Mouse (Mus musculus): ENCODE data around the gene Prdm16. TPM values are rescaled to one million over a fixed set of nuclear protein-coding genes. Genes with fewer than 3 reads are reported as not detected.

Gene Prdm16
- total and polyA plus RNA-seq, 3 experiments, result not detected

DNA sequence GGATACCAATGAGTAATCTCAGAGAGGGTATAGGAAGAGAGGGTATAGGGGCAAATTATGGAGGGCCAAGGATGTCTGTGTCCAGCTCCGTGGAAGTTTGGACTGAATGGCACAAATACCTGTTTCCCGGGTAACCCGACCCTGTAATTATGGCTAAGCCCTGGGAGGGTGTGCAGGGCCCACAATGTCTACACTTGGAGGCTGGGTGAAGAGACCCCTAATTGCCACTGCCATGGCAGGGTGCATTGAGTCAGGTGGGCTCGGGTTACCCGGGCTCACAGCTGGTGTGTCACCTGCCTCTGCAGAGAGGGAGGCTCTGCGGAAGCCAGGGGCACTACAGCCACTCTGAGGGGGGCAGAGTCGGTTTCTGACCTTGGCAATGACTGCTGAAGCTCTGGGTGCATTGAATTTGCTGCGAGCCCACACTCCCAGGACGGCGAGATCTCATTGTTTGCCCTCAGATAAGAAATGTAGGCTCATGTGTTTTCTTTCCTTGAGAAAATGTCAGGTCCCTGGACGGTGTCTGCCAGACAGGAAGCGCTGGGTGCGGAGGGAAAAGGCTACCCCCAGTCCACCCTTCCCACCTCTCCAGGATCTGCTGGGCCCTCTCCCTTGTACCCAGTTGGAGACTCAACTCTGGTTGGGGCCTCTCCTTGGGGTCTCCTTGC lies 62.3 kb downstream of the Prdm16 start:
- Histone ChIP-seq H3K9ac (ENCODE audit: insufficient read depth, low read depth) (no peak overlapping the region), H3K79me2 (replicated peaks; ENCODE audit: control insufficient read depth, extremely low read depth, insufficient read depth, poor library complexity, severe bottlenecking) (no peaks in the 10 kb centered on the region), H3K4me1 (ENCODE audit: control insufficient read depth in 1 of 2, insufficient read depth in 2 of 2) (no peaks in the 10 kb centered on the region), H3K4me2 (ENCODE audit: insufficient read depth, low read depth, poor library complexity, severe bottlenecking) (no peak overlapping the region), H3K4me3 (replicated peaks in 1 of 3; ENCODE audit: low read depth in 2 of 3, low read length in 2 of 3, poor library complexity in 1 of 3) (no peak overlapping the region), H3K27ac (ENCODE audit: insufficient read depth, low read depth) (no peak overlapping the region), H3K9me3 (replicated peaks; ENCODE audit: low read length) (peaks cover 95% of the 10 kb centered on the region), H3K27me3 (replicated peaks) (no peaks in the 10 kb centered on the region), H3K36me3 (replicated peaks in 1 of 2; ENCODE audit: control insufficient read depth in 1 of 2, insufficient read depth in 1 of 2, low read length in 1 of 2) (no peaks in the 10 kb centered on the region)
- TF ChIP-seq TBP (conservative IDR thresholded peaks at IDR 0.05; ENCODE audit: low read depth, low read length) (no peak), SMC3 (IDR thresholded peaks at IDR 0.05; ENCODE audit: low read depth, low read length) (no peak), ZNF384 (IDR thresholded peaks at IDR 0.05; ENCODE audit: low read depth, low read length) (no peak), SIN3A (IDR thresholded peaks at IDR 0.05; ENCODE audit: low read length) (no peak), ETS1 (conservative IDR thresholded peaks at IDR 0.05; ENCODE audit: low read depth, low read length) (no peak), E2F4 (IDR thresholded peaks at IDR 0.05; ENCODE audit: insufficient replicate concordance, low read depth, low read length) (no peak), MAZ (IDR thresholded peaks at IDR 0.05; ENCODE audit: low read depth, low read length) (no peak), PAX5 (IDR thresholded peaks at IDR 0.05; ENCODE audit: low read length) (no peak), ELF1 (IDR thresholded peaks at IDR 0.05; ENCODE audit: low read depth, low read length) (no peak), KAT2A (IDR thresholded peaks at IDR 0.05; ENCODE audit: insufficient replicate concordance, low read length) (no peak), BHLHE40 (IDR thresholded peaks at IDR 0.05; ENCODE audit: low read depth, low read length) (no peak), ZC3H11A (IDR thresholded peaks at IDR 0.05; ENCODE audit: low read depth, low read length) (no peak), GABPA (IDR thresholded peaks at IDR 0.05; ENCODE audit: insufficient replicate concordance, low read depth, low read length) (no peak)
- dilution Hi-C loops (cut with MboI; ENCODE audit: extremely low pct_ligation_motif_present, extremely low pct_unique_long_range_greater_than_20kb, low sequenced_read_pairs) (no loop called here), in situ Hi-C loops (cut with MboI; ENCODE audit: low pct_ligation_motif_present, low pct_unique_long_range_greater_than_20kb, low sequenced_read_pairs) (no loop called here)
- no peak for DNase-seq (ENCODE audit: extremely low read depth)

DNA sequence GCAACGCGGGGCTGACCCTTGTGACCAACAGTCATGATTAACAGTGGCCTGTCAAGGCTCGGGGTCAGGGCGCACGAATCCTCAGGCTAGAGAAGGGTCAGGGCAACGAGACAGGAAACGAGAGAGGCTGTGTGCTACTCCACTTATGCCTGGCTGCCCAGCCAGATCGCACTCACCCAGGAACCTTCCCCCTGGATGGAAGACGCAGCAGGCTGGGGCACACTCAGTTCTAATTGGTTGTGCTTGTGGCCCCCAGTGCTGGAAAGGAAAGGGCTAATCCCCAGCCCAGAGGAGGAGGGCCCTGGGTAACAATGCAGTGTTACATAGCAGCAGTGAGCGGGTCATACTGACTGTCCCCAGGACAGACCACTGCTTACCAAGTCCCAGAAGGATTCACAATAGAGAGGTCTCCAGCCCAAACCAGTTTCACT lies 66.2 kb downstream of the Prdm16 start:
- Histone ChIP-seq H3K27ac (ENCODE audit: insufficient read depth, low read depth) (no peak overlapping the region), H3K36me3 (replicated peaks in 1 of 2; ENCODE audit: control insufficient read depth in 1 of 2, insufficient read depth in 1 of 2, low read length in 1 of 2) (no peaks in the 10 kb centered on the region)
- in situ Hi-C loops (cut with MboI; ENCODE audit: low pct_ligation_motif_present, low pct_unique_long_range_greater_than_20kb, low sequenced_read_pairs), result no loop called here

More for the DNA sequence above, 66.2 kb downstream of the Prdm16 start:
- Histone ChIP-seq H3K27me3 (replicated peaks) (no peaks in the 10 kb centered on the region), H3K9ac (ENCODE audit: insufficient read depth, low read depth) (no peak overlapping the region), H3K4me2 (ENCODE audit: insufficient read depth, low read depth, poor library complexity, severe bottlenecking) (no peak overlapping the region), H3K4me1 (ENCODE audit: control insufficient read depth in 1 of 2, insufficient read depth in 2 of 2) (no peaks in the 10 kb centered on the region), H3K9me3 (replicated peaks; ENCODE audit: low read length) (peaks cover 96% of the 10 kb centered on the region), H3K79me2 (replicated peaks; ENCODE audit: control insufficient read depth, extremely low read depth, insufficient read depth, poor library complexity, severe bottlenecking) (no peaks in the 10 kb centered on the region), H3K4me3 (replicated peaks in 1 of 3; ENCODE audit: low read depth in 2 of 3, low read length in 2 of 3, poor library complexity in 1 of 3) (no peak overlapping the region)
- DNase-seq (ENCODE audit: extremely low read depth), result no peak
- dilution Hi-C loops (cut with MboI; ENCODE audit: extremely low pct_ligation_motif_present, extremely low pct_unique_long_range_greater_than_20kb, low sequenced_read_pairs), result no loop called here
- TF ChIP-seq MXI1 (IDR thresholded peaks at IDR 0.05; ENCODE audit: low read depth, low read length), result no peak
- no peak for TF ChIP-seq POLR2AphosphoS2 (IDR thresholded peaks at IDR 0.05; ENCODE audit: low read depth, low read length)
- TF ChIP-seq JUN (IDR thresholded peaks at IDR 0.05; ENCODE audit: insufficient read depth, low read depth, low read length), result no peak
- TF ChIP-seq GABPA (IDR thresholded peaks at IDR 0.05; ENCODE audit: insufficient replicate concordance, low read depth, low read length), result no peak
- no peak for TF ChIP-seq RAD21 (IDR thresholded peaks at IDR 0.05; ENCODE audit: low read depth, low read length)
- no peak for TF ChIP-seq RCOR1 (conservative IDR thresholded peaks at IDR 0.05; ENCODE audit: low read depth, low read length)
- TF ChIP-seq CHD2 (IDR thresholded peaks at IDR 0.05; ENCODE audit: low read length), result no peak
- TF ChIP-seq CHD1 (IDR thresholded peaks at IDR 0.05; ENCODE audit: low read depth, low read length), result no peak
